Mouse (Mus musculus) cerebellum, adult 2 months (tissue): Measurements from ENCODE around the gene Scg5. TPM values are rescaled to one million over a fixed set of nuclear protein-coding genes. Genes with fewer than 3 reads are reported as not detected.

Source experiments
- DNase-seq, 2 experiments: peaks; one replicate each; pipeline ENCODE4 v3.0.0; 2021
- H3K27ac ChIP-seq: fragments of 200-500 bp; 2 replicates; pipeline ENCODE4 v1.5.1; 2012; ENCODE audit warnings: low read length, control low read depth, inconsistent platforms; ENCODE audit not compliant: insufficient read depth
- H3K27me3 ChIP-seq: fragments of 200-500 bp; 2 replicates; pipeline ENCODE4 v1.6.1; 2012; ENCODE audit warnings: inconsistent platforms, mild to moderate bottlenecking, low read length, moderate library complexity; ENCODE audit not compliant: control insufficient read depth, insufficient read depth
- H3K4me1 ChIP-seq: fragments of 200-500 bp; 2 replicates; pipeline ENCODE4 v1.6.1; 2011; ENCODE audit warnings: low read length; ENCODE audit not compliant: control insufficient read depth, insufficient read depth
- H3K4me3 ChIP-seq: fragments of 200-500 bp; replicated peaks from 2 replicates; pipeline ENCODE3; 2011; ENCODE audit warnings: mild to moderate bottlenecking, low read depth, low read length, control low read depth; ENCODE audit not compliant: insufficient read depth
- CTCF ChIP-seq: fragments of 200-500 bp; IDR thresholded peaks from 2 replicates; pipeline ENCODE4 v1.5.1; 2011; ENCODE audit warnings: low read depth, mild to moderate bottlenecking, control low read depth, low read length, moderate library complexity, borderline replicate concordance; ENCODE audit not compliant: insufficient read depth
- POLR2A ChIP-seq: fragments of 200-500 bp; IDR thresholded peaks from 2 replicates; pipeline ENCODE4 v1.6.1; 2011; ENCODE audit warnings: low read length, control low read depth, borderline replicate concordance; ENCODE audit not compliant: insufficient read depth
- WGBS: fragments of 180-500 bp; shearing (Covaris S2); methylation state at CpG from one replicate; pipeline ENCODE4 v1.1.7; 2018; 5-methylcytosine and 5-hydroxymethylcytosine counted together
- polyA plus RNA-seq: library from polyadenylated mRNA; depleted of rRNA; stranded (reverse); fragments of >200 nt; gene quantifications from 2 replicates; pipeline ENCODE4 v1.2.3, GENCODE M21; 2012; rRNA removed

Gene Scg5
- polyA plus RNA-seq, 1 experiment, result 341 TPM

DNA sequence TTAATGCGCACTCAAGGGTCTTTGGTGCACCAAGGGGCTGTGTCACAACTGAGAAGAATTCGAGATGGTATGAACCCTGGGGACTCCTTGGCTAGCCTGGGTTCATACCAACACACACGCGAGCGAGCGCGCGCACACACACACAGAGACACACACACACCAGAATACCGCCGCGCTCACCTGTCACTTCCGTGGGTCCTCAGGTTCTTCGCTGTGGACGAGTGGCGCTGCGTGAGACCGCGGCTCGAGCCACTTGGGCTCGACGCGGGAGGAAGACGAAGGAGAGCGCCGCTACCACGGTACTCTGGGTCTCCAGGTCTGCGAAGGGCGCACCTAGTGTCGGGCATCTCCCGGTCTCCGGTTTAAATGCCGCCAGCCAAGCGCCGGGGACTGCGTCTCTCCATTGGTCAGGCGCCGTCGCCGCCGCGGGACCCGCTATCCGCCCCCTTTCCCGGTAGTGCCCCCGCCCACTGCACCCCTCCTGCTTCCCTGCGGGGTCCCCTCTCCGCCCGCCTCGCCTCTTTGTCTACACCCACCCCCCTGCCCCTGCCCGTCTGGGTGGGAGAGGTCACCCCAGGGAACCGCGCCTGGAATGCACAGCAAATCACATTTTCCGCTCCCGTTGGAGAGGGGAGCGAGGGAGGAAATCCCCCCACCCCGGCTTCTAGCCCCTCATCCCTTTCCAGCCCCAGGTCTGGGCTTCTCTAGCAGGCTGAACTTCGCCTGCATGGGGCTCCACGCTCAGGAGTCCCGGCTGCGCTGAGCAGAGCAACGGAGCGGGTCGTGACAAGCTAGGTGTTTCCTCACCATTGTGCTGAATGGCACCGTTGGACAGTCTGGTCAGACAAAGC lies 70.4 kb downstream of the Scg5 start, which contains the start of gene Grem1:
TSS of gene Grem1 (minus strand) at position 336 of the 851 bp plus-strand sequence.
- no peak within 1 kb of the TSS for H3K27ac ChIP-seq
- peak in 1 of 2 experiments; percentile 30 for DNase-seq

DNA sequence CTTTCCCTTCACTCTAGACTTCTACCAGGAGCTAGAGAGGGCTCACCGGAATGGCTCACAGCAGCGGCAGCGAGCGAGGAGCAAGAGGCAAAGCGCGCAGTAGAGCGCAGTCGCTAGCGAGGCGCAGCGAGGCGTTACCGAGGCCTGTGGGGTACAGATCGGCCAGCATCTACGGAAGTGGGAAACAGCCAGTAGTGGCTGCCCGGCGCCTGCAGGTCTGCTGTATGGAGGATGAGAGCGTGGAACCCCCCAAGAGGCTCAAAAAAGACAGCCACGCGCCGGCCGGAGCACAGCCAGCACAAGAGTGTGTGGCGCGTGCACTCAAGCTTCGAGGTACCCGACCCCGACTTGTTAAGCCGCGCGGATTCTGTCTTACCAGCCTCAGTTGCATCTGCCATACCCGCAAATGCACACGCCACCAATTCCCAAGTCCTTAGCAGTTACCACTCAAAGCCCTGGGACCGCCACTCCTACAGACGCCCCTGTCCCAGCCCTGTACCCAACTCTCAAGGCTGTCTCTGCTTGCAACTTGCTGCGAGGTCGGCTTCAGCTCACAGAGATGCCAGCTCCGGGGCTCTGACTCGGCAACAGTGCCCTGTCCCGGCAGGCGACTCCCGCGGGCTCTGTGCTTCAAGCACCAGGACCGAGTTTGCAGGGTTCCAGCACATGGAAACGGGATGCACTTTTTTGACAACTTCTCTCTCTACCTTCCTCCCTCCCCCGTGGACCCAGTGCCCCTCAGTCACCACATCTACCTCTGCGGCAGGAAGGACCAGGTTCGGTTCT lies 71.2 kb downstream of the Scg5 start:
- WGBS, result under 1% methylated on average over 47 of the region's 47 CpGs
- Histone ChIP-seq H3K27me3 (no peaks in the 10 kb centered on the region; the same call in 1 of the 2 replicates), H3K4me3 (no peak overlapping the region), H3K27ac (no peak overlapping the region), H3K4me1 (no peaks in the 10 kb centered on the region)
- TF ChIP-seq POLR2A (no peak), CTCF (no peak)
- peak in 1 of 2 experiments; percentile 34 for DNase-seq

More for the DNA sequence above, 70.4 kb downstream of the Scg5 start, which contains the start of gene Grem1:
- Histone ChIP-seq H3K4me1 (no peaks in the 10 kb centered on the region), H3K4me3 (peak within 1 kb of the TSS; percentile 21), H3K27me3 (no peaks in the 10 kb centered on the region; the same call in 1 of the 2 replicates)
- WGBS, result under 1% methylated on average over 64 of the region's 64 CpGs
- TF ChIP-seq CTCF (no peak), POLR2A (no peak)

DNA sequence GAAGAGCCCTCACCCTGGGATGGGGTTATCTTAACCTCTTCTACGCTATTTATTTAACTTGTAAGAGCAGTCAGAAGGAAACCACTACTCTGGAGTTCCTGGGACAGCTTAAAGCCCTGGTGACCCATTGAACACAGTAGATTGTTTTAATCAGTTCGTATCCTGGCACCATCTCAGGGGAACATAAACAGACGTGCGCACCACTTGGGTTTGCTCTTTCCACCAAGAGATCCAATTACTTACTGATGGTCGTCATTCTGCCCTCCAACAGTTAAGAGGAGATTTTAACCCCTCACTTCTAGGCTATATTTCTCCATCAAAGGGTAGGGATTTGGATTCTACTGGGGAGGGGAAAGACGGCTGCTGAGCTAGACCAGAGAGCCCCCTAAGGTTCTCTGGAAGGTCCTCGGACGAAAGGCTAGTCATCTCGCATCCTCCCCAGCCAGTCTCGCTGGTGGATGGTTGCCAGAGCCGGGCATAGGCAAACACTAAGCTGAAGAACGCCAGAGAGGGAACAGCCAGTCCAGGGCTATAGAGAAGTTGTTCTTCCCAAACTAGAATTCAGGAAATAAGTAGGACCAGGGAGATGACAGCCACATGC lies 71.9 kb downstream of the Scg5 start:
- WGBS, result 4% methylated on average over 12 of the region's 12 CpGs
- H3K4me3 ChIP-seq, result no peak overlapping the region
- no peak overlapping the region for H3K27ac ChIP-seq
- no peaks in the 10 kb centered on the region for H3K4me1 ChIP-seq
- DNase-seq, result no peak
- no peaks in the 10 kb centered on the region; the same call in 1 of the 2 replicates for H3K27me3 ChIP-seq
- TF ChIP-seq POLR2A (no peak), CTCF (no peak)

DNA sequence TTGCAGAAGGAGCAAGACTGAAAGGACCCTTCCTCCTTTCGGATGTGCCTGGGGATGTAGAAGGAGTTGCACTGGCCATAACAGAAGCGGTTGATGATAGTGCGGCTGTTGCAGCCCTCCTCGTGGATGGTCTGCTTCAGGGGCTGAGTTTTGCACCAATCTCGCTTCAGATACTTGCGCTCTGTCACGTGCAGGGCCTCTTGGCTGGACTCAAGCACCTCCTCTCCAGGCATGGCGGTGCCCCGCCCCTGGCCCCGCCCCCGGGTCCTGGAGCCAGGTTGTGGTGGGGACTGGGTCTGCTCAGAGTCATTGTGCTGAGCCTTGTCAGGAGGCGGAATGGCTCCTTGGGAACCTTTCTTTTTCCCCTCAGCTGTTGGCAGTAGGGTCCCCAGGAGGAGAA lies 79.2 kb downstream of the Scg5 start:
- no peak for DNase-seq
- no peaks in the 10 kb centered on the region for H3K4me1 ChIP-seq
- H3K4me3 ChIP-seq, result no peak overlapping the region
- no peaks in the 10 kb centered on the region for H3K27me3 ChIP-seq
- H3K27ac ChIP-seq, result no peak overlapping the region
- no peak for TF ChIP-seq POLR2A
- TF ChIP-seq CTCF, result no peak
- 81% methylated on average over 12 of the region's 12 CpGs for WGBS

DNA sequence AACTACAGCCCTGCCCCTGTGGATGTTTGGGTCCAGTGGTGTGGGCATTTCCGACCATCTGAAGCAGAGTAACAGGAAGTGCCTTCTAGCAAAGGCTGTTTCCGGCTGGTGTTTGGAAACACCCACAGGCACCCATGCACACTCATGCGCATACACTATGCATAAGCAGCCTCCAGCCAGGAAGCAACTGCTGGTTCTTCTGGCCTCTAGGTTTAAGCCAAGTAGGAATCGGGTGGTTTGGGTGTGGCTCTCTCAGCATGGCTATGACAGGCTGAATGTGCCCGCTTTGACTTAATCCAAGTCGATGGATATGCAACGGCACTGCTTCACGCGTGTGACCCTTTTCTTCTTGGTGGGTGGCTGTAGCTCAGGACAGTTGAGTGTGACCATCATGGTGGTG lies 79.6 kb downstream of the Scg5 start:
- no peak overlapping the region for H3K27ac ChIP-seq
- H3K4me3 ChIP-seq, result no peak overlapping the region
- DNase-seq, result no peak
- H3K4me1 ChIP-seq, result no peaks in the 10 kb centered on the region
- no peak for TF ChIP-seq CTCF
- TF ChIP-seq POLR2A, result no peak
- 88% methylated on average over 9 of the region's 9 CpGs for WGBS
- H3K27me3 ChIP-seq, result no peaks in the 10 kb centered on the region

DNA sequence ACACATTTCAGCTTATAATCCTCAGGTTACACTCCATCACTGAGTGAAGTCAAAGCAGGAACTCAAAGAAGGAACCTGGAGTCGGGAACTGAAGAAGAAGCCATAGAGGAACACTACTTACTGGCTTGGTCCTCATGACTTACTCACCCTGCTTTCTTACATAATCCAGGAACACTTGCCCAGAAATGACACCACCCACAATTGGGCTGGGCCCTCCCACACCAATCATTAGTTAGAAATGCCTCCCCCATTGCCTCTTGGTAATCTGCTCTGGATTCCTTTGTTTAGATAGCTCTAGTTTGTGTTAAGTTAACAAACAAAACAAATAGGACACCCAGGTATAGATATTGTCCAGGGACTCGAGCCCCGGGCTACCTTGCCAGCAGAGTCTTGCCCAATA lies 100.3 kb downstream of the Scg5 start:
- no peak overlapping the region for H3K4me3 ChIP-seq
- WGBS, result 92% methylated on average over 3 of the region's 3 CpGs

More for the DNA sequence above, 100.3 kb downstream of the Scg5 start:
- no peak for TF ChIP-seq POLR2A
- no peak for TF ChIP-seq CTCF
- DNase-seq, result no peak
- H3K27ac ChIP-seq, result no peak overlapping the region
- no peaks in the 10 kb centered on the region for H3K4me1 ChIP-seq
- H3K27me3 ChIP-seq, result no peaks in the 10 kb centered on the region

Other genes with a start within 250 kb of the Scg5 start
- 1.4 and 1.5 TPM in 2 replicates for gene Grem1, start 70.5 kb downstream of the Scg5 start, polyA plus RNA-seq
- gene Arhgap11a, start 19.5 kb upstream of the Scg5 start, polyA plus RNA-seq, result 1.8 and 1.9 TPM in 2 replicates
- gene Gjd2, start 184.5 kb upstream of the Scg5 start, polyA plus RNA-seq, result 12.3 and 12.8 TPM in 2 replicates
- gene Actc1, start 224.4 kb upstream of the Scg5 start, polyA plus RNA-seq, result not detected in 2 replicates